Mouse (Mus musculus): ENCODE data around the gene Ormdl2. TPM values are rescaled to one million over a fixed set of nuclear protein-coding genes. Genes with fewer than 3 reads are reported as not detected.

The Ormdl2 gene
- polyA plus RNA-seq, 1 experiment from 2014 or later: 95.7 TPM

DNA sequence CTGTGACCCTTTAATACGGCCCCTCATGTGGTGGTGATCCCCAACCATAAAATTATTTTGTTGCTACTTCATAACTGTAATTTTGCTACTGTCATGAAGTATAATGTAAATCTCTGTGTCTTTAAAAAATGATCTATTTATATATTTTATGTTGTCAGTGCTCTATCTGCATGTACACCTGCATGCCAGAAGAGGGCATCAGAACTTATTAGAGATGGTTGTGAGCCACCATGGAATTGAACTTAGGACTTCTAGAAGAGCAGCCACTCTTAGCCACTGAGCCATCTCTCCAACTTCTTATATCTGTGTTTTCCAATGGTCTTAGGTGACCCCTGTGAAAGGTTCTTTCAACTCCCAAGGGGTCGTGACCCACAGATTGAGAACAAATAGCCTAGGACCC lies 48.5 kb downstream of the Ormdl2 start:
- Histone ChIP-seq H3K36me3 (no peaks in the 10 kb centered on the region), H3K4me2 (no peak overlapping the region), H3K9ac (no peak overlapping the region), H3K27ac (no peak overlapping the region), H3K27me3 (replicated peaks) (no peaks in the 10 kb centered on the region), H3K4me1 (no peaks in the 10 kb centered on the region), H3K9me3 (no peaks in the 10 kb centered on the region), H3K4me3 (replicated peaks) (no peak overlapping the region)
- no peak for ATAC-seq (ENCODE audit: insufficient read depth, low FRiP score, low read depth)
- 77% methylated on average over 2 of the region's 2 CpGs for WGBS

Other genes with a start within 250 kb of the Ormdl2 start
- gene Erbb3, start 232.0 kb downstream of the Ormdl2 start, polyA plus RNA-seq (2015; fragmentation: Nextera tagmentation; extraction: Ambion mirVana): 24.0 and 27.6 TPM in 2 replicates
- gene Rps26, start 194.9 kb downstream of the Ormdl2 start, polyA plus RNA-seq (2015; fragmentation: Nextera tagmentation; extraction: Ambion mirVana): 674 and 714 TPM in 2 replicates
- gene Ikzf4, start 175.7 kb downstream of the Ormdl2 start, polyA plus RNA-seq (2015; fragmentation: Nextera tagmentation; extraction: Ambion mirVana): 2.2 and 2.7 TPM in 2 replicates
- gene Suox, start 147.6 kb downstream of the Ormdl2 start, polyA plus RNA-seq (2015; fragmentation: Nextera tagmentation; extraction: Ambion mirVana): 14.4 and 16.2 TPM in 2 replicates
- gene Rab5b, start 125.4 kb downstream of the Ormdl2 start, polyA plus RNA-seq (2015; fragmentation: Nextera tagmentation; extraction: Ambion mirVana): 68.9 and 75.1 TPM in 2 replicates
- 1.3 and 1.9 TPM in 2 replicates for gene Pmel, start 117.5 kb downstream of the Ormdl2 start, polyA plus RNA-seq (2015; fragmentation: Nextera tagmentation; extraction: Ambion mirVana)
- gene Cdk2, start 116.6 kb downstream of the Ormdl2 start, polyA plus RNA-seq (2015; fragmentation: Nextera tagmentation; extraction: Ambion mirVana): 79.8 and 89.1 TPM in 2 replicates
- gene Dgka, start 76.8 kb downstream of the Ormdl2 start, polyA plus RNA-seq (2015; fragmentation: Nextera tagmentation; extraction: Ambion mirVana): 15.9 and 18.0 TPM in 2 replicates
- 36.1 TPM in 2 replicates for gene Pym1, start 73.8 kb downstream of the Ormdl2 start, polyA plus RNA-seq (2015; fragmentation: Nextera tagmentation; extraction: Ambion mirVana)
- gene Mmp19, start 30.7 kb downstream of the Ormdl2 start, polyA plus RNA-seq (2015; fragmentation: Nextera tagmentation; extraction: Ambion mirVana): 1.2 and 2.0 TPM in 2 replicates
- gene Dnajc14, start 17.6 kb downstream of the Ormdl2 start, polyA plus RNA-seq (2015; fragmentation: Nextera tagmentation; extraction: Ambion mirVana): 49.8 and 50.6 TPM in 2 replicates
- 15.4 and 16.3 TPM in 2 replicates for gene Tmem198b, start 17.3 kb downstream of the Ormdl2 start, polyA plus RNA-seq (2015; fragmentation: Nextera tagmentation; extraction: Ambion mirVana)
- 187 and 207 TPM in 2 replicates for gene Sarnp, start 4.3 kb downstream of the Ormdl2 start, polyA plus RNA-seq (2015; fragmentation: Nextera tagmentation; extraction: Ambion mirVana)
- 4.4 and 4.7 TPM in 2 replicates for gene Gdf11, start 70.1 kb upstream of the Ormdl2 start, polyA plus RNA-seq (2015; fragmentation: Nextera tagmentation; extraction: Ambion mirVana)
- gene Cd63, start 79.3 kb upstream of the Ormdl2 start, polyA plus RNA-seq (2015; fragmentation: Nextera tagmentation; extraction: Ambion mirVana): 693 and 758 TPM in 2 replicates
- gene Rdh5, start 101.2 kb upstream of the Ormdl2 start, polyA plus RNA-seq (2015; fragmentation: Nextera tagmentation; extraction: Ambion mirVana): 12.9 and 15.0 TPM in 2 replicates
- 190 and 208 TPM in 2 replicates for gene Bloc1s1, start 102.4 kb upstream of the Ormdl2 start, polyA plus RNA-seq (2015; fragmentation: Nextera tagmentation; extraction: Ambion mirVana)
- 5.2 and 5.7 TPM in 2 replicates for gene Itga7, start 112.2 kb upstream of the Ormdl2 start, polyA plus RNA-seq (2015; fragmentation: Nextera tagmentation; extraction: Ambion mirVana)
- 2.2 and 2.8 TPM in 2 replicates for gene Mettl7b, start 139.3 kb upstream of the Ormdl2 start, polyA plus RNA-seq (2015; fragmentation: Nextera tagmentation; extraction: Ambion mirVana)
- not detected in 2 replicates for gene Olfr9, start 167.8 kb upstream of the Ormdl2 start, polyA plus RNA-seq (2015; fragmentation: Nextera tagmentation; extraction: Ambion mirVana)
- gene Olfr763, start 189.1 kb upstream of the Ormdl2 start, polyA plus RNA-seq (2015; fragmentation: Nextera tagmentation; extraction: Ambion mirVana): not detected in 2 replicates
- not detected in 2 replicates for gene Olfr764-ps1, start 218.3 kb upstream of the Ormdl2 start, polyA plus RNA-seq (2015; fragmentation: Nextera tagmentation; extraction: Ambion mirVana)
- gene Olfr765, start 228.4 kb upstream of the Ormdl2 start, polyA plus RNA-seq (2015; fragmentation: Nextera tagmentation; extraction: Ambion mirVana): not detected in 2 replicates
- gene Olfr766-ps1, start 247.3 kb upstream of the Ormdl2 start, polyA plus RNA-seq (2015; fragmentation: Nextera tagmentation; extraction: Ambion mirVana): not detected in 2 replicates